Mouse (Mus musculus): Measurements from ENCODE around the gene Dock4. TPM values are rescaled to one million over a fixed set of nuclear protein-coding genes. Genes with fewer than 3 reads are reported as not detected.

The Dock4 gene
- polyA plus RNA-seq, 1 experiment, result 41.2 TPM

DNA sequence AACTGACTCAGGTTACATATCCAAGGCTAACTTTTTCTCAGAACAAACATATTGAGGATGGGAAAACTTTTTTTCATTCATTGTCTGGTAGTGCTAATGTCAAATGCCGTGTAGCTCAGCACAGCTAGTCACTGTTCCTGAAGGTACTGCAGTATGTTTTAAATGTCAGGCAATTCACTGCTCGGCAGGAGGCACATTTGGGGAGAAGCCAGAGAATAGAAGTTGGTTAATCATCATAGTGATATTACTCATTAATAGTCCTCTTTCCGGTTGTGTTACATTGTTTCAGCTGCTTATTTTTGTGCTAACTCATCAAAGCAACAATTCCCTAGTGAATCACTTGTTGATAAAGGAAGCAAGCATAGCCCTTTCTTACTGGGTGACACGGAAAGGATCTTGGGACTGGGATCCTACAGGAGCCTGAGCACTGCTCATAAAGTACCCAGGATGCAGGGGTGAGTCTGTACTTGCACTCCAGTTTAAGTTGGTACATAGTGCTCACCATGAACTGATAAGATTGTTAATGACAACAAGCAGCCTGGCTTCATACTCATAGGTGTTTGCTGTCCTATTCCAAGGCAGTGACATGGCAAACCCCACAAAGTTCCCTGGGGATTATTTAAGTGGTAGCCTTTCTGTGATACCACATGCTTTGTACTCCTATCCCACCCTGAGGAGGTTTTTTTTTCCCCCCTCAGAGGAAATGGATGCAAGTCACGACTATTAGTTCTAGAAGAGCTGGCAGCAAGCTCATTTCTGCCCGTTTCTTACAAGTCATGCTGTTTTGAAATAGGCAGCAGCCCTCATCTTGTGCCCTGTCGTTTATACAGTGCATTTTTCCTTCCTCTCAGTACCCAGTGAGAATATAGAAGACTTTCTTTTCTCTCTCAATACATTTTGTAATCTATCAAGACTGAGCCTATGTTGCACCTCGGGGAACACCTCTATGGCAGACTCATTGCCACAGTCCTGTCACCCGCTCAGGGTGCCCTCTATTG is 123.5 kb downstream of the Dock4 start:
- H3K4me3 ChIP-seq (ENCODE audit: insufficient read depth, low read length), result no peak overlapping the region
- H3K4me1 ChIP-seq (ENCODE audit: control insufficient read depth, insufficient read depth, low read length), result peaks cover 6% of the 10 kb centered on the region; the same call in 1 of the 2 replicates
- no peak for TF ChIP-seq CTCF (IDR thresholded peaks at IDR 0.05; ENCODE audit: extremely low read depth, insufficient read depth, low read length)
- TF ChIP-seq POLR2A (IDR thresholded peaks at IDR 0.05; ENCODE audit: extremely low read depth, insufficient read depth, low read length), result no peak
- H3K27ac ChIP-seq (ENCODE audit: insufficient read depth, low read length), result no peak overlapping the region

DNA sequence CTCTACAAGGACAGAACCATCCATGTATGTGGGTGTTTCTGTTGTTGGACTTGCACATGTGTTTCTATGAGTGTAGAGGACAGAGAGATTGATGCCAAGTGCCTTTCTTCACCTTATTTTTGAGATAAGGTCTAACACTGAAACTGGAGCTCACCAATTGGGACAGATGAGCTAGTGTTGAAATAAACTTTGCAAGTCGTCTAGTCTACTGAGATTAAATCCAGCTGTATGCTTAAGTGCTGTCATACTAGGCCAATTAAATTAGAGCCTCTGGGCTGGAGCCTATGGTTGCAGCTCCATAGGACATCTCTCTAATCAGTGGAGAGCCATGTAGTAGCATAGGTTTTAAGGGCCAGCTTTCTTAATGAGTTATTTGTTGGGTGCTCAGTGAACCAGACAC is 124.5 kb downstream of the Dock4 start:
- Histone ChIP-seq H3K4me3 (ENCODE audit: insufficient read depth, low read length) (no peak overlapping the region), H3K4me1 (ENCODE audit: control insufficient read depth, insufficient read depth, low read length) (peaks cover 6% of the 10 kb centered on the region; the same call in 1 of the 2 replicates), H3K27ac (ENCODE audit: insufficient read depth, low read length) (no peak overlapping the region)
- TF ChIP-seq CTCF (IDR thresholded peaks at IDR 0.05; ENCODE audit: extremely low read depth, insufficient read depth, low read length) (no peak), POLR2A (IDR thresholded peaks at IDR 0.05; ENCODE audit: extremely low read depth, insufficient read depth, low read length) (no peak)

- Histone ChIP-seq H3K27ac (ENCODE audit: insufficient read depth, low read length) (no peak overlapping the region), H3K4me3 (ENCODE audit: insufficient read depth, low read length) (no peak overlapping the region), H3K4me1 (ENCODE audit: control insufficient read depth, insufficient read depth, low read length) (peaks cover 4% of the 10 kb centered on the region; the same call in 1 of the 2 replicates)
- no peak for TF ChIP-seq CTCF (IDR thresholded peaks at IDR 0.05; ENCODE audit: extremely low read depth, insufficient read depth, low read length)
- no peak for TF ChIP-seq POLR2A (IDR thresholded peaks at IDR 0.05; ENCODE audit: extremely low read depth, insufficient read depth, low read length)
Observed at GRCm38 (mm10) chr12:40574051-40574450, 128.3 kb downstream of the Dock4 start.

GRCm38 (mm10) chr12:40576749-40577148 is 131.0 kb downstream of the Dock4 start:
- TF ChIP-seq CTCF (IDR thresholded peaks at IDR 0.05; ENCODE audit: extremely low read depth, insufficient read depth, low read length), result no peak
- TF ChIP-seq POLR2A (IDR thresholded peaks at IDR 0.05; ENCODE audit: extremely low read depth, insufficient read depth, low read length), result no peak
- Histone ChIP-seq H3K27ac (ENCODE audit: insufficient read depth, low read length) (no peak overlapping the region), H3K4me3 (ENCODE audit: insufficient read depth, low read length) (no peak overlapping the region), H3K4me1 (ENCODE audit: control insufficient read depth, insufficient read depth, low read length) (peaks cover 1% of the 10 kb centered on the region; the same call in 1 of the 2 replicates)

DNA sequence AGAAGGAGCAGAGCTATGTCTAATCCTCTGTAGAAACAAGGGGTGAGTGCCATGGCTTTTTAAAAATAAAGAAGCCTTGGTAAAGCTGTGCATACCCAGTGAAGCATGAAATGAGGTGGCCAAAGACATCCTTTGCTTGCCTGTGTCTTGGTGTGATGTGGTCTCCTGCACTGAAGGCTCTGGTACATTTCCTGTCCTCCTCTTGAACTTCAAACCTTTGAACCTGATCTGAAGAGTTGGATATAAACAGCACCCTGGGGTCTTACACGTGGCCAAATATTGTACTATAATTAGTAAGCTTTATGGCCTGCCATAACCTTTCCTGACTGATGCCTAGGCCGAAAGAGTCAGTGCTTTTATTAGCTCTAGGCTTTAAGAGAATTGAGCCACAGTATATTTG is 134.6 kb downstream of the Dock4 start:
- Histone ChIP-seq H3K27ac (ENCODE audit: insufficient read depth, low read length) (no peak overlapping the region), H3K4me1 (ENCODE audit: control insufficient read depth, insufficient read depth, low read length) (no peaks in the 10 kb centered on the region), H3K4me3 (ENCODE audit: insufficient read depth, low read length) (no peak overlapping the region)
- TF ChIP-seq POLR2A (IDR thresholded peaks at IDR 0.05; ENCODE audit: extremely low read depth, insufficient read depth, low read length) (no peak), CTCF (IDR thresholded peaks at IDR 0.05; ENCODE audit: extremely low read depth, insufficient read depth, low read length) (no peak)

DNA sequence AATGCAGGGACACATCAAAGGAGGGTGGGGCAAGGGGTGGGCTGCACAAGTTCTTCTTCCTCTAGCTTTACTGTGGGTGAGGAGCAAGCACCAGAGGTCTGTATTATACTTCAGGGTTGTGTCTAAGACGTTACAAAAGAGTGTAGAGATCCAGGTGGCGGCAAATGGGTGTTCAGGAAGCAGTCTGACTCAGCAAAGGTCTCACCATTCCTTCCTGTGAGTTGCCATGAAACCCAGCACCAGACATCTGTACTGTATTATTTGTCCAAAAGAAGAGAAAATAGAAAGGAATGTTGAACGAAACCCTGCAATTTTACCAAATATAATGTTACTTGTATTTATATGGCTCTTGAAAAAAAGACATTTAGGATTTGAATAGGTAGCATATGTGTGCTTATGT is 135.3 kb downstream of the Dock4 start:
- TF ChIP-seq CTCF (IDR thresholded peaks at IDR 0.05; ENCODE audit: extremely low read depth, insufficient read depth, low read length) (no peak), POLR2A (IDR thresholded peaks at IDR 0.05; ENCODE audit: extremely low read depth, insufficient read depth, low read length) (no peak)
- Histone ChIP-seq H3K4me1 (ENCODE audit: control insufficient read depth, insufficient read depth, low read length) (no peaks in the 10 kb centered on the region), H3K4me3 (ENCODE audit: insufficient read depth, low read length) (no peak overlapping the region), H3K27ac (ENCODE audit: insufficient read depth, low read length) (no peak overlapping the region)

- Histone ChIP-seq H3K4me1 (ENCODE audit: control insufficient read depth, insufficient read depth, low read length) (no peaks in the 10 kb centered on the region), H3K4me3 (ENCODE audit: insufficient read depth, low read length) (no peak overlapping the region), H3K27ac (ENCODE audit: insufficient read depth, low read length) (no peak overlapping the region)
- TF ChIP-seq POLR2A (IDR thresholded peaks at IDR 0.05; ENCODE audit: extremely low read depth, insufficient read depth, low read length) (no peak), CTCF (IDR thresholded peaks at IDR 0.05; ENCODE audit: extremely low read depth, insufficient read depth, low read length) (no peak)
Observed at GRCm38 (mm10) chr12:40582059-40582458, 136.3 kb downstream of the Dock4 start.

- Histone ChIP-seq H3K4me1 (ENCODE audit: control insufficient read depth, insufficient read depth, low read length) (no peaks in the 10 kb centered on the region), H3K27ac (ENCODE audit: insufficient read depth, low read length) (0 out of 2 replicates have a peak overlapping the region, but pooled peaks have one; percentile 3), H3K4me3 (ENCODE audit: insufficient read depth, low read length) (no peak overlapping the region)
- TF ChIP-seq CTCF (IDR thresholded peaks at IDR 0.05; ENCODE audit: extremely low read depth, insufficient read depth, low read length), result no peak
Observed at GRCm38 (mm10) chr12:40584526-40585289, 139.0 kb downstream of the Dock4 start.

DNA sequence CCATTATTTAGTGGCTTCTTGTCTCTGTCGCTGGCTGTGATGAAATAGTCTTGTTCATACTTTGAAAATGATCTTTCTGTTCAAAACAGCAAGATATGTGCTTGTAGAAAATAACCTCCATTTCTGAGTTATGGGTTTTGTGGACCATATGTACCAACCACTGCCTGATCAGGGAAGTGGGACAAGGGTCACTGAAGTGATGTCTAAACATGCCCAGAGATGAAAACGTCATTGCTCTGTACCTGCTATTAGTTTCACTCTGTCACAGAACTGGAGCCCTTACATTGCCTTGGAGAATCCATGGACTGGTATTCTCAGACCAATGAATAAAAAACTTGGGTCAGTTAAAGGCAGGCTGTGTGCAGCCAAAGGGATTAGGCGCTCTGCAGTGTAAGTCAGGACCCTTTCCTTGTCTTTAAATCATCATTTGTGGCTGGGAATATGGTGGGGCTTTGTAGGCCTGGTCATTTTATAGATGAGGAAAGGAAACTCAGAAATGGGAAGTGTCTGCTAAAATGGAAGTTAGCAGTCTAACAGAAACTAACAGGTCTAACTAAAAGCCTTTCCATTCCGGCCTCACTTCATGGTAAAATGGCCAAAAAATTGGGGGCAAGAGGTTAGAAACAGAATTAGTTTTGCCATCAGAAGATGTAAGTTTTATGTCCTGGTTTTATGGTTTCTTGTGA is 139.8 kb downstream of the Dock4 start:
- Histone ChIP-seq H3K4me3 (ENCODE audit: insufficient read depth, low read length) (no peak overlapping the region), H3K4me1 (ENCODE audit: control insufficient read depth, insufficient read depth, low read length) (no peaks in the 10 kb centered on the region), H3K27ac (ENCODE audit: insufficient read depth, low read length) (0 out of 2 replicates have a peak overlapping the region, but pooled peaks have one; percentile 1)
- TF ChIP-seq POLR2A (IDR thresholded peaks at IDR 0.05; ENCODE audit: extremely low read depth, insufficient read depth, low read length), result no peak
- no peak for TF ChIP-seq CTCF (IDR thresholded peaks at IDR 0.05; ENCODE audit: extremely low read depth, insufficient read depth, low read length)

All from cortical plate, adult 2 months (tissue).